Mouse (Mus musculus) heart, adult 2 months (tissue): Measurements from ENCODE around the gene Lrmp.

ENCODE experiments used
- CTCF ChIP-seq: fragments of 200-600 bp; IDR thresholded peaks from 2 replicates; pipeline ENCODE4 v1.8.1; 2022; ENCODE audit warnings: antibody characterized with exemption, mild to moderate bottlenecking, moderate library complexity
- EP300 ChIP-seq: fragments of 200-500 bp; IDR thresholded peaks from 2 replicates; pipeline ENCODE4 v1.6.1; 2011; ENCODE audit warnings: low read depth, low read length, control low read depth; ENCODE audit not compliant: insufficient read depth

- TF ChIP-seq EP300 (no peak), CTCF (peak; percentile 54)
Measured at GRCm38 (mm10) chr6:145115476-145116097, at the start of gene Lrmp.
